Mouse (Mus musculus) CH12.LX (cell line): Measurements from ENCODE around the gene Psip1. TPM values are rescaled to one million over a fixed set of nuclear protein-coding genes. Genes with fewer than 3 reads are reported as not detected.

ENCODE experiments used
- DNase-seq: peaks from one replicate; pipeline ENCODE4 v3.0.0-alpha.2; 2013; ENCODE audit errors: extremely low read depth
- H3K27ac ChIP-seq: 2 replicates; pipeline ENCODE4 v1.5.1; 2012; ENCODE audit warnings: low read depth, mild to moderate bottlenecking, control low read depth, moderate library complexity; ENCODE audit not compliant: insufficient read depth
- H3K27me3 ChIP-seq: replicated peaks from 2 replicates; pipeline ENCODE3; 2012; ENCODE audit warnings: inconsistent platforms
- H3K36me3 ChIP-seq, 2 experiments: replicated peaks in 1 of 2; 2 replicates each; pipeline versions ENCODE3 to v1.6.1; 2012; ENCODE audit warnings: inconsistent platforms in 1 of 2, low read length in 1 of 2, mild to moderate bottlenecking in 1 of 2, mixed read lengths in 1 of 2, moderate library complexity in 1 of 2; ENCODE audit not compliant: control insufficient read depth in 1 of 2, insufficient read depth in 1 of 2
- H3K4me1 ChIP-seq, 2 experiments: 2 replicates each; pipeline ENCODE4 v1.6.1; 2012; ENCODE audit warnings: inconsistent platforms in 1 of 2, moderate library complexity in 1 of 2; ENCODE audit not compliant: insufficient read depth in 2 of 2, control insufficient read depth in 1 of 2
- H3K4me2 ChIP-seq: 2 replicates; pipeline ENCODE4 v1.6.1; 2012; ENCODE audit warnings: low read depth, mild to moderate bottlenecking, control low read depth; ENCODE audit not compliant: poor library complexity, insufficient read depth, severe bottlenecking
- H3K4me3 ChIP-seq, 3 experiments: fragments of 150-350 bp in 1 of 3; sonication (generic) in 1 of 3; replicated peaks in 1 of 3; 2 replicates each; pipeline versions ENCODE3 to v1.5.1; 2011 to 2012; ENCODE audit warnings: low read depth in 2 of 3, low read length in 2 of 3, mild to moderate bottlenecking in 2 of 3, moderate library complexity in 2 of 3, control low read depth in 1 of 3, improper control_type of control experiment in 1 of 3, inconsistent platforms in 1 of 3, mixed read lengths in 1 of 3; ENCODE audit not compliant: poor library complexity in 1 of 3
- H3K79me2 ChIP-seq: replicated peaks from 2 replicates; pipeline ENCODE4 v1.6.1; 2012; ENCODE audit warnings: mild to moderate bottlenecking, moderate library complexity; ENCODE audit not compliant: control insufficient read depth, poor library complexity, insufficient read depth, severe bottlenecking; ENCODE audit errors: extremely low read depth
- H3K9ac ChIP-seq: 2 replicates; pipeline ENCODE4 v1.6.1; 2012; ENCODE audit warnings: low read depth, mild to moderate bottlenecking, control low read depth, moderate library complexity; ENCODE audit not compliant: insufficient read depth
- H3K9me3 ChIP-seq: replicated peaks from 2 replicates; pipeline ENCODE3; 2012; ENCODE audit warnings: low read length, inconsistent platforms, mixed read lengths
- BHLHE40 ChIP-seq: IDR thresholded peaks from 2 replicates; pipeline ENCODE4 v1.6.1; 2011; ENCODE audit warnings: mild to moderate bottlenecking, low read depth, low read length, improper control_type of control experiment
- ELF1 ChIP-seq: IDR thresholded peaks from 2 replicates; pipeline ENCODE4 v1.6.1; 2014; ENCODE audit warnings: low read depth, mild to moderate bottlenecking, inconsistent platforms, low read length, improper control_type of control experiment
- EP300 ChIP-seq: IDR thresholded peaks from 2 replicates; pipeline ENCODE4 v1.6.1; 2011; ENCODE audit warnings: low read length, improper control_type of control experiment
- GABPA ChIP-seq: IDR thresholded peaks from 2 replicates; pipeline ENCODE4 v1.6.1; 2012; ENCODE audit warnings: low read depth, low read length, improper control_type of control experiment, inconsistent platforms; ENCODE audit not compliant: insufficient replicate concordance
- HCFC1 ChIP-seq: IDR thresholded peaks from 2 replicates; pipeline ENCODE4 v1.6.1; 2012; ENCODE audit warnings: low read depth, mild to moderate bottlenecking, inconsistent platforms, low read length, improper control_type of control experiment
- IRF4 ChIP-seq: IDR thresholded peaks from 2 replicates; pipeline ENCODE4 v1.6.1; 2014; ENCODE audit warnings: low read depth, mild to moderate bottlenecking, inconsistent platforms, low read length, improper control_type of control experiment
- KAT2A ChIP-seq: IDR thresholded peaks from 2 replicates; pipeline ENCODE4 v1.6.1; 2012; ENCODE audit warnings: low read length, improper control_type of control experiment, inconsistent platforms; ENCODE audit not compliant: insufficient replicate concordance
- MEF2A ChIP-seq: IDR thresholded peaks from 2 replicates; pipeline ENCODE4 v1.6.1; 2014; ENCODE audit warnings: low read depth, mild to moderate bottlenecking, inconsistent platforms, low read length, improper control_type of control experiment, borderline replicate concordance
- MXI1 ChIP-seq: IDR thresholded peaks from 2 replicates; pipeline ENCODE4 v1.6.1; 2011; ENCODE audit warnings: mild to moderate bottlenecking, low read depth, low read length, improper control_type of control experiment
- MYC ChIP-seq: IDR thresholded peaks from 2 replicates; pipeline ENCODE4 v1.6.1; 2011; ENCODE audit warnings: low read depth, mild to moderate bottlenecking, improper control_type of control experiment, low read length
- NELFE ChIP-seq: IDR thresholded peaks from 2 replicates; pipeline ENCODE4 v1.6.1; 2011; ENCODE audit warnings: low read depth, low read length, improper control_type of control experiment
- PAX5 ChIP-seq: IDR thresholded peaks from 2 replicates; pipeline ENCODE4 v1.6.1; 2012; ENCODE audit warnings: low read length, inconsistent platforms, mixed read lengths
- POLR2A ChIP-seq: IDR thresholded peaks from 2 replicates; pipeline ENCODE4 v1.6.1; 2011; ENCODE audit warnings: low read depth, mild to moderate bottlenecking, improper control_type of control experiment, low read length
- POLR2AphosphoS2 ChIP-seq: IDR thresholded peaks from 2 replicates; pipeline ENCODE4 v1.6.1; 2011; ENCODE audit warnings: low read depth, low read length, improper control_type of control experiment
- RAD21 ChIP-seq: IDR thresholded peaks from 2 replicates; pipeline ENCODE4 v1.6.1; 2011; ENCODE audit warnings: low read depth, mild to moderate bottlenecking, low read length, improper control_type of control experiment, moderate library complexity
- RCOR1 ChIP-seq: conservative IDR thresholded peaks from 2 replicates; pipeline ENCODE4 v1.6.1; 2012; ENCODE audit warnings: low read depth, mild to moderate bottlenecking, inconsistent platforms, low read length, improper control_type of control experiment
- SIN3A ChIP-seq: IDR thresholded peaks from 2 replicates; pipeline ENCODE4 v1.6.1; 2012; ENCODE audit warnings: low read length, improper control_type of control experiment, inconsistent platforms
- TBP ChIP-seq: conservative IDR thresholded peaks from 2 replicates; pipeline ENCODE4 v1.6.1; 2011; ENCODE audit warnings: low read depth, low read length, improper control_type of control experiment
- TCF12 ChIP-seq: IDR thresholded peaks from 2 replicates; pipeline ENCODE4 v1.6.1; 2014; ENCODE audit warnings: low read depth, mild to moderate bottlenecking, inconsistent platforms, low read length, improper control_type of control experiment
- USF1 ChIP-seq: IDR thresholded peaks from 2 replicates; pipeline ENCODE4 v1.6.1; 2014; ENCODE audit warnings: low read depth, mild to moderate bottlenecking, inconsistent platforms, low read length, improper control_type of control experiment
- USF2 ChIP-seq: conservative IDR thresholded peaks from 2 replicates; pipeline ENCODE4 v1.6.1; 2011; ENCODE audit warnings: low read depth, low read length, improper control_type of control experiment
- ZKSCAN1 ChIP-seq: IDR thresholded peaks from 2 replicates; pipeline ENCODE4 v1.6.1; 2012; ENCODE audit warnings: low read depth, inconsistent platforms, low read length, improper control_type of control experiment, borderline replicate concordance
- ZMIZ1 ChIP-seq: IDR thresholded peaks from 2 replicates; pipeline ENCODE4 v1.6.1; 2012; ENCODE audit warnings: low read depth, mild to moderate bottlenecking, inconsistent platforms, low read length, improper control_type of control experiment
- ZNF384 ChIP-seq: IDR thresholded peaks from 2 replicates; pipeline ENCODE4 v1.6.1; 2012; ENCODE audit warnings: low read depth, low read length, improper control_type of control experiment, inconsistent platforms
- dilution Hi-C: fragments of 300-500 bp; cut with MboI; formaldehyde crosslinking; loops from 2 replicates; pipeline ENCODE4 v1.14.3; 2020; ENCODE audit warnings: low sequenced_read_pairs; ENCODE audit not compliant: extremely low pct_unique_long_range_greater_than_20kb, extremely low pct_ligation_motif_present
- in situ Hi-C: fragments of 300-500 bp; cut with MboI; formaldehyde crosslinking; loops from 3 replicates; pipeline ENCODE4 v1.14.3; 2019; ENCODE audit warnings: low sequenced_read_pairs, low pct_ligation_motif_present, low pct_unique_long_range_greater_than_20kb, mixed read lengths
- polyA plus RNA-seq: library from polyadenylated mRNA; unstranded; fragments of >175 nt; gene quantifications from 2 replicates; pipeline ENCODE4 v1.2.1, GENCODE M21; 2012; ENCODE audit warnings: low read depth; ENCODE audit not compliant: insufficient read length
- total RNA-seq, 2 experiments: library from RNA; depleted of rRNA; stranded (reverse); fragments of 300-350 nt in 1 of 2; fragments of >200 nt in 1 of 2; gene quantifications; 2 replicates each; pipeline ENCODE4 v1.2.3; 2012 to 2014

Psip1 gene
- total and polyA plus RNA-seq, 3 experiments: 61.7 to 157 (median 107) TPM

GRCm38 (mm10) chr4:83514183-83514582 lies 27.9 kb upstream of the Psip1 start:
- H3K36me3 ChIP-seq: no peaks in the 10 kb centered on the region
- no peak overlapping the region for H3K9ac ChIP-seq
- H3K9me3 ChIP-seq: no peaks in the 10 kb centered on the region
- no peak overlapping the region for H3K4me3 ChIP-seq
- TF ChIP-seq ELF1 (no peak), BHLHE40 (no peak), RCOR1 (no peak), SIN3A (no peak), ZKSCAN1 (no peak), MEF2A (no peak), RAD21 (no peak), USF1 (no peak), GABPA (no peak), MXI1 (no peak), IRF4 (no peak), ZMIZ1 (no peak), POLR2AphosphoS2 (no peak), KAT2A (no peak), POLR2A (no peak), TBP (no peak), NELFE (no peak), PAX5 (no peak)
- TF ChIP-seq, all 38 proteins: peak for 0
- no peaks in the 10 kb centered on the region for H3K79me2 ChIP-seq
- H3K27me3 ChIP-seq: no peaks in the 10 kb centered on the region
- no peak for DNase-seq
- peaks cover 10 to 44% of the 10 kb centered on the region in 2 experiments for H3K4me1 ChIP-seq
- peak overlapping the region; percentile 72 for H3K4me2 ChIP-seq
- in situ Hi-C loops: loop anchor here (25.0 kb wide), 1 partner anchor 202 kb away; the partner anchor contains the start of gene Ttc39b
- peak overlapping the region; percentile 24; the same call in 1 of the 2 replicates for H3K27ac ChIP-seq
- dilution Hi-C loops: no loop called here

- in situ Hi-C loops: loop anchor here (25.0 kb wide), 1 partner anchor 200 kb away; the partner anchor contains the start of gene Ttc39b
Measured at GRCm38 (mm10) chr4:83512644-83513043, 26.4 kb upstream of the Psip1 start.

More at GRCm38 (mm10) chr4:83512644-83513043, 26.4 kb upstream of the Psip1 start:
- Histone ChIP-seq H3K27me3 (no peaks in the 10 kb centered on the region), H3K9me3 (no peaks in the 10 kb centered on the region), H3K27ac (peak overlapping the region; percentile 14; the same call in 1 of the 2 replicates), H3K36me3 (no peaks in the 10 kb centered on the region), H3K4me3 (no peak overlapping the region), H3K9ac (peak overlapping the region; percentile 57), H3K4me1 (peaks cover 11 to 45% of the 10 kb centered on the region in 2 experiments), H3K4me2 (peak overlapping the region; percentile 72), H3K79me2 (no peaks in the 10 kb centered on the region)
- no peak for DNase-seq
- TF ChIP-seq BHLHE40 (no peak), TCF12 (no peak), EP300 (0 out of 2 replicates have a peak, but pooled peaks have one; percentile 0), TBP (no peak), MYC (no peak), ZKSCAN1 (no peak), USF2 (no peak), HCFC1 (no peak), SIN3A (no peak), ZNF384 (0 out of 2 replicates have a peak, but pooled peaks have one; percentile 31)
- dilution Hi-C loops: no loop called here
